Mouse (Mus musculus) R1 (cell line): ENCODE results near the gene Sval2.

Experiments used
- DNase-seq: peaks from one replicate; pipeline ENCODE4 v3.0.0-alpha.2; 2018; ENCODE audit warnings: low read depth, low spot score

Sval2 gene

GRCm38 (mm10) chr6:41852689-41853088 lies at the start of gene Sval2:
Sval2 (plus strand) TSS chr6:41852989.
- DNase-seq, result no peak

GRCm38 (mm10) chr6:41824086-41824485 lies 28.7 kb upstream of the Sval2 start:
- no peak for DNase-seq

- DNase-seq, result no peak
Measured at GRCm38 (mm10) chr6:41829516-41829915, 23.3 kb upstream of the Sval2 start.

- DNase-seq, result no peak
Measured at GRCm38 (mm10) chr6:41847235-41847634, 5.6 kb upstream of the Sval2 start, which contains the start of gene Pip. Pip (plus strand) TSS chr6:41847535.

GRCm38 (mm10) chr6:41864038-41864437 lies 11.2 kb downstream of the Sval2 start:
- DNase-seq, result no peak

- no peak for DNase-seq
Measured at GRCm38 (mm10) chr6:41911625-41912024, 58.8 kb downstream of the Sval2 start.
